Mouse (Mus musculus): ENCODE results near the gene Hip1r.
A peak's percentile ranks its signal among the peaks of the same experiment; 100 is the strongest.

DNA sequence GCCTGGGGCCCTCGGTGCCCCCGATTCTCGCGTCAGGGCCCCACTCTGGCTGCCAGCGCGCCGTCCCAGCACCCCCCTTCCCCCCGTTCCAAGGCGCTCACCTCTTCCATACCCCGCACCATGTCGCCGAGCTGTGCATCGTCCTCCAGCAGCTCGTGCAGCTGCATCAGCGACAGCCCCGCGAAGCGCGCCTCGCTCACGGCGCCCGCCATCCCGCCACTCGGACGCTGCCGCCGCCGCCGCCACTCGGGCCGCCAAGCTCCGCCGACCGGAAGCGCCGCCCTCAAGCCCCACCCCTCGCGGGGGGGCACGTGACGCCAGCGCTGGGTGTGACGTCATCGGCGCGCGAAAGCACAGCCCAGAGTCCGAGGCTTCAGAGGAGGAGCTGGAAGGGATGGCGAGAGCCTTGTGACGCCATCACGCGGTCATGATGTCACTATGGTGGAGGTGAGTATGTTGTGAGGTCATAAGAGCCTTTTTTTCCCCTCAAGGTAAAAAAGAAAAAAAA lies 58.6 kb downstream of the Hip1r start, which contains the start of gene Vps37b:
- TF ChIP-seq POLR2A (IDR thresholded peaks at IDR 0.05; ENCODE audit: extremely low read depth, insufficient read depth, low read length) = peak; percentile 82
- TF ChIP-seq CTCF (IDR thresholded peaks at IDR 0.05; ENCODE audit: low read depth, low read length) = no peak

All from liver, adult 2 months (tissue).